Mouse (Mus musculus): ENCODE measurements at regions not wholly inside any gene's neighbourhood (a gene's known extent, or its start where the extent isn't known, plus 50 kb on each side); places are given as distances from the start of the nearest gene placed in this dataset.
A peak's percentile ranks its signal among the peaks of the same experiment; 100 is the strongest.

DNA sequence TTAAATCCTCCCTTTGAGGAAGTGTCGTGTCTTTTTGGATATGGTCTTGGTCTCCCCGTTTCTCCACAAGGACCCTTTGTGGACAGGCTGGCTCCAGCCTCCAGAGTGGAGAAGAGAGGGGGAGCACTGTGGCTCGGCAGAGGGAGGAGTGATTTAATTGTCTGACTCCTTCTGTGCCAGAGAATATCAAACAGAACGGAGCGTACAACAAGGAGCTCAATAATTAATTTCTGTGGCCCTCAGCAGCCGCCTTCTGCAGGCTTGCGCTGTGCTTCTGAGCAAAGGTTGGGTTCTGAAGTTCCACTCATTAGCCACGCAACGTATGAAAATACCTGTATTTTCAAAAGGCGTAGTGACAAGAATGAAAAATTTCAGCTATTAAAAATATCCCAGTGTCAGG lies 520.2 kb upstream of the Mki67 start:
- no peak for DNase-seq (ENCODE audit: low spot score in 2 of 2)

DNA sequence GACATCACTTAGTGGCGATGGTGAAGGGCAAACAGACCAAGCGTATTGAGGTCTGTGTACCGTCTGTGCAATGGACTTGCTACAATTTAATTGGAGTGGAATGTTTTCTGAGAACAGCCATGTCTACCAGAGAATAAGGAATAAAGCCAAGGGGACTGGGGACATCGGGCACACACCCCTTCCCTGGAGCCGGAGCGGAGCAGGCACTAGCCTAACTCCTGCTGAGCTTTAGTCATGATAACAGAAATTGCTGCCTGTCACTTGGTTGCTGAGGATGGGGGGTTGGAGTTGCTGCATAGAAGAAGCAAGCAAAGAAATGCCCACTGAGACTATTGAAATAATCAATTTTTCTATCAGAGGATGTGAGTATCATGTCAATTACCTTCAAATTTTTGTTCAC lies 549.5 kb upstream of the Mki67 start:
- DNase-seq (ENCODE audit: low spot score in 2 of 2), result no peak

DNA sequence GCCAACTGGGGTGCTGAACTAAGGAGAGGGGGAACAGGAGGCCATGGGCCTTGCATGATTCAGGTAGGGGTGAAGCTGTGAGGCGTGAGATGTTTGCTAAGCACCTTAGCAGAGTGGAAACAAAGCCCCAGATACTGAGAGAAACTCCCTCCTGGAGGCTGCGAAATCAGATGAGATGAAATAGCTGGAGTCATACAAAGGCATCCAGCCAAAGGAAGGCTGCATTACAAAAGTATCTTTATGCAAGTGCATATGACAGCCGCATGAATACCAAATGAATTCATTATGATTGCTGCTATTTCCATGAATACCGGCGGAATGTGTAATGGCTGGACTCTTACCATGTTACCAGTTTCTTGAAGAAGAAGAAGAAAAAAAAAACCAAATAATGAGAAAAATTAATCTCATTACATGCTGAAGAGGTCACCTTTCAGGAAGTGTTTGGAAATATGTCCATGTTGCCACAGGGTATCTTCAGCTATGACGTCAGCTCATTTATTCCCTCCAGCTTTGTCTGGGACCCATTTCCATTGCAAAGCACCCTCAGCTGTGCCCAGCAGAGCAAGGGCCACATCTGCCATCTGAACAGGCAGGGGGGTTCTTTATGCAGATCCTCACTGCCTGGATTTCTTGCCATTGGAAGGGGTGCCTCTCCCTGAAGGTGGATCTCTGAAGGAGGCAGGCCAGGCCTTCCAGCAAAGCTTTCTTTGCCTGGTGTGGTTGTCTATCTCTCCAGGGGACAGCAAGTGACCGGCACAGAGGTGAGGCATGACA lies 551.7 kb upstream of the Mki67 start:
- DNase-seq (ENCODE audit: low spot score in 2 of 2), result no peak

GRCm38 (mm10) chr7:136275651-136276050 lies 559.5 kb upstream of the Mki67 start:
- DNase-seq (ENCODE audit: low spot score in 2 of 2), result no peak

DNA sequence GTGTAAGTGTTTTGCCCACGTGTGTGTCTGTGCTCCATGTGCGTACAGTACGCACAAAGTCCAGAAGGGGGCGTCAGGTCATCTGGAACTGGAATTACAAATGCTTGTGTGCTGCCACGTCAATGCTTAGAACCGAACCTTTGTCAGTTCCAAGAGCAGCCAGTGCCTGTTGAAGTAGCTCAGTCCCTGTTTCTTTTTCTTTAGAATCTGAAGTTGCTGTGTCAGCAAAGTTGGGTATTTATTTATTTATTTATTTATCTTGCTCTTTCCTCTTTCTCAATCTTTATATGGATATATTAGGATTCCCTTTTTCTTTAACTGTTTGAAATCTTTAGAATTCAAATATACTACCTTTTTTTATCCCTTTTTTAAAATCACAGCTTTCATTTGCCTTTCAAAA lies 567.6 kb upstream of the Mki67 start:
- DNase-seq (ENCODE audit: low spot score in 2 of 2), result no peak

GRCm38 (mm10) chr7:136285606-136286005 lies 569.4 kb upstream of the Mki67 start:
- no peak for DNase-seq (ENCODE audit: low spot score in 2 of 2)

DNA sequence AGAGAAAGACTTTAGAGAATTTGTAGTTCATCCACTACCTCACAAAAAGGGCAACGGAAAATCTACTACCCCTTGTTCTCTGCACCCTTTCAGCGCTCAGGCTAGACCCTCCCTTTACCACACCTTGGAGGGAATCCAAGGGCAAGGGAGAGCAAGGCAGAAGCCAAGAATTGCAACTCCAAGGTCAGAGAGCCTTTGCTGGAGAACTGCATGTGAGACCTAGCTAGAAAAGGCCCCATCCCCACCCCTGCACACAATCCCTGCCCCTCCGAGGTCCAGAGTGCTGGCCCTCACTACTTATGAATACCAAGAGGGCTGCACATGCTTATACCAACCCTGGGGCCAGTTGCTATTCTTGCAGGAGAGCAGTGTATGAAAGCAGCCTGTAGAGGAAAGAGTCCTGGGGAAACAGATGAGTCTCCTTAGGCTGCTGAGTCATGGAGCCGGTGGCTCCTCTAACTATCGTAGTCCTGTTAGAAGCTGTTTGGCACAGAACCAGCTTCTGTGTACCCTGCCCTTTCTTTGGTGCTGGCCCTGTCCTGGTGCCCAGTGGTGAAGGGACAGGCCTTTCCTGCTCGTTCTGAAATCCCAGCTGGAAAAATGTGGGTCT lies 577.5 kb upstream of the Mki67 start:
- no peak for DNase-seq (ENCODE audit: low spot score in 2 of 2)

- DNase-seq (ENCODE audit: low spot score in 2 of 2), result no peak
Measured at GRCm38 (mm10) chr7:136294445-136294844, 578.3 kb upstream of the Mki67 start.

- DNase-seq (ENCODE audit: low spot score in 2 of 2), result no peak
Measured at GRCm38 (mm10) chr7:136297901-136298513, 581.8 kb upstream of the Mki67 start.

- no peak for DNase-seq (ENCODE audit: low spot score in 2 of 2)
Measured at GRCm38 (mm10) chr7:136306137-136306536, 588.3 kb upstream of the Mgmt start.

- no peak for DNase-seq (ENCODE audit: low spot score in 2 of 2)
Measured at GRCm38 (mm10) chr7:136308765-136309164, 585.6 kb upstream of the Mgmt start.

DNA sequence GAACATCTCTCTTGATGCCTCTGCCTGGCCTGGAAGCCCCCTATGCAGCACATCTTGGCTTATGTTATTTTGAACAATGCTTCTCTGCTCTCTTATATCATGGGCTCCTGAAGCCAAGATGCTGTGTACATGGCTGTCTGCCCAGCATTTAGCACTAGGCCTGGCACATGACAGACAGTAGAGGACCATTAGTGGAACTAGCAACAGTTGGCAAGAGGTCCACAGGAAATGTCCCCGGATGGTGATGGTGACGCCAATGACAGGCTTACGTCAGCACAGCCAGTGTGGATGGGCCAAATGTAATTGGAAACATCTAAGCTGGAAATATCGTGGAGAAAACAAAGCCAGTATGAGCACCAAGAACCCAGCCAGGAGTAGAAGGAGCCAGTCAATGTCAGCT lies 567.1 kb upstream of the Mgmt start:
- no peak for DNase-seq (ENCODE audit: low spot score in 2 of 2)

DNA sequence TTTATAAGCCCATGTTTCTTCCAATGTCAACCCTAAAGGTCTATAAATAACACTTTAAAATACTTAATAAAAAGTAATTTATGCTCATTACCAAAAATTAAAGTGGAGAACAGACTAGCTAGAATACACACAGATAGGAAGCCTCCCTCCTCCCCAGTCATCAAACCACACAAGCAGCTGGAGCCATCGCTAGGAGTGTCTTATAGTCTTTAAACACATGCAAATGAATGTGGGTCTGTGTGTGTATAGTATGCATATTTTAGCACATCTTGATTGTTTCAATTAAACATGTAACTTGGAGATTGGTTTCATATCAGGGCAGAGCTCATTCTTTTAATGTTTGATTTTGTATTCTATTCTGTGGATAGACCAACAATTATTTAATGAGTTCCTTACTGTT lies 564.0 kb upstream of the Mgmt start:
- no peak for DNase-seq (ENCODE audit: low spot score in 2 of 2)

GRCm38 (mm10) chr7:136332805-136333204 lies 561.6 kb upstream of the Mgmt start:
- DNase-seq (ENCODE audit: low spot score in 2 of 2), result no peak

- DNase-seq (ENCODE audit: low spot score in 2 of 2), result no peak
Measured at GRCm38 (mm10) chr7:136341599-136342210, 552.7 kb upstream of the Mgmt start.

DNA sequence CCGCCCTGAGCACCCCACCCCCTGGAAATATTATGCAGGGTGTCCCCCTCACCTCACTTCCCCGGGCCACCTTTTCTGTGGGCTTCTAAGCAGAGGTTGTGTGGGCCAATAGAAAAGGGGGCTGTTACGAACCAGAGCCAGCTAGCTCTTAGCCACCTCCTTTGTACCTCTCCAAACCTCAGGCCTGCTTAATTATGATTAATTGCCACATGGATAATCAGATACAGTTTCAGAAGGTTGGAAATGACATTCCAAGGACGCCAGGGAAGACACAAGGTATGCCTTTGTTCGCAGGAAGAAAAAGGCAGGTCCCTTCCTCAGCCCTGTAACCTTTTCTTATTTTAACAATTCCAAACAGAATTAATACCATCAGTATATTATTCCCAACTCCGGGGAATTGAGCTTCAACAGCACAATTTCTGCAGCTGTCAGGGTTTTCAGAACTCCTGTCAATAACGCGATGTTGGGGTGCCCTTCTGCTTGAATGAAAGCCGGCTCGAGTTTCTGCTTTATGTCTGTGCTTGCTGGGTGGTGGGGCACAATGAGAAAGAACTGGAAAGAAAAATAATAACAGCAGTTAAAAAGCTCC lies 552.1 kb upstream of the Mgmt start:
- DNase-seq (ENCODE audit: low spot score in 2 of 2), result no peak

GRCm38 (mm10) chr7:136342822-136343221 lies 551.6 kb upstream of the Mgmt start:
- DNase-seq (ENCODE audit: low spot score in 2 of 2), result peak in 1 of 2 experiments; percentile 11

DNA sequence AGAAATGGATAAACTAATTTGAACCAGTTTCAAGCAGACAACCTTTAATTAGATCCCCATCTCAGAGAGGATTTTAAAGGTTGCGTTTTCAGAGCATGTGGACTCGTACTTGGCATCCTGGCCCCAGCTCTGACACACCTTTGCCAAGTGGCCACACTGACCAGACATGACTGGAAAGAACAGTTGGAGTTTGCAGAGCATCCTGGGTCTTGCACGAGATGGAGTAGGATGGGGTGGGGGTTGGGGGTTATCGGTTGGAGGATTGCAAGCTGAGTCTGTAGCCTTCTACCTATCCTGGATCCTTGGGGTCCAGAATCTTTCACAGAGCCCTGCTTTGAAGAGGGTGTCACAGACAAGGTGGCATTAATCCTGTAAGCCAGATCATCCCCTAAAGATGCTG lies 550.9 kb upstream of the Mgmt start:
- DNase-seq (ENCODE audit: low spot score in 2 of 2), result no peak

DNA sequence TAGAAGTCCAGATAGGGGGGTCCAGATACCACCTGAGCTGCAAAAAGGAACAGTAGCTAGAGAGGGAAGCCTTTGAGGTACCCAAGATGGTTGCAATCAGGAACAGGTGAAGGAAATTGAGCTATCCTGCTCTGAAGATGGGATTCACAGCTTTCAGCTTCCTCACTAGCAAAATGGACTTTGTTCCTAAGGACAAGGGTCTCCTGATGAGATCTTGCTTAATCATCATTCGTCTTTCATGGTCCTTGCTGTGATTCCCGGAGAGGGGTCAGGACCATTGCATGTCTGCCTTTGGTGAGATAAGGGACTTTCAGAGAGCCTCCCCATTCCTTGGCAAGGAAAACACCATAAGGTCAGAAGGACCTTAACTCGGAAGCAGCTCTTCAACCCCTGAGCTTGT lies 549.4 kb upstream of the Mgmt start:
- DNase-seq (ENCODE audit: low spot score in 2 of 2), result no peak

DNA sequence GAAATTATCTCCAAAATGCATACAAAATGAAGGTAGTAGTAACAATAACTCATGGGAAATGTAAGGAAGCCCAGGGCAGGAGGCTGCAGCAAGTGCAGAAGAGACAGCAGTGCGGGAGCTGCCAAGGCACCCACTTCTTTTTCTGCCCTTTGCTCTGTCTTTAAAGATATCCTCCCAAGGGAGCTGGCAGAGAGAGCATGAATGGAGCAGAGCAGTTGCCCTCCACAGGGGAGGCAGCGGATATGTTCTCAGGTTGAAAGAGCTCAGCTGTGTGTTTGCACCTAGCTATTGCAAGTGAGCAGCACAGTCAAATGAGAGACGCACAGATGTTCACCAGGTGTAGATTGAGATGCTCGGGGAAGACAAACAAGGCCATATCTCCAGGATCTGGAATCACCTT lies 547.9 kb upstream of the Mgmt start:
- no peak for DNase-seq (ENCODE audit: low spot score in 2 of 2)

- no peak for DNase-seq (ENCODE audit: low spot score in 2 of 2)
Measured at GRCm38 (mm10) chr7:136348309-136348708, 546.1 kb upstream of the Mgmt start.

- no peak for DNase-seq (ENCODE audit: low spot score in 2 of 2)
Measured at GRCm38 (mm10) chr7:136349651-136350050, 544.8 kb upstream of the Mgmt start.

Data from frontal cortex, postnatal 10 days (tissue).